Mouse (Mus musculus) limb, embryonic 14.5 days (tissue): ENCODE measurements around the gene Nhsl2. TPM values are rescaled to one million over a fixed set of nuclear protein-coding genes. Genes with fewer than 3 reads are reported as not detected.

Source experiments
- ATAC-seq: fragments of 200-750 bp; cut with Nextera tagmentation; 2 replicates; pipeline ENCODE4 v1.8.0; 2017; ENCODE audit warnings: low read depth, moderate number of reproducible peaks, moderate TSS enrichment; ENCODE audit not compliant: low FRiP score
- DNase-seq: peaks from one replicate; pipeline ENCODE4 v3.0.0-alpha.2; 2015; ENCODE audit warnings: low spot score
- H3K27ac ChIP-seq: fragments of 300-500 bp; sonication (generic); replicated peaks from 2 replicates; pipeline ENCODE4 v1.5.1; 2014; ENCODE audit warnings: low read depth, mild to moderate bottlenecking, low read length, moderate library complexity, mixed read lengths
- H3K27me3 ChIP-seq: fragments of 300-500 bp; sonication (generic); 2 replicates; pipeline ENCODE4 v1.6.1; 2014; ENCODE audit warnings: low read length, mixed read lengths; ENCODE audit not compliant: control insufficient read depth, insufficient read depth
- H3K36me3 ChIP-seq: fragments of 300-500 bp; sonication (generic); 2 replicates; pipeline ENCODE4 v1.6.1; 2014; ENCODE audit warnings: mild to moderate bottlenecking, low read length, moderate library complexity, mixed read lengths; ENCODE audit not compliant: control insufficient read depth, insufficient read depth
- H3K4me1 ChIP-seq: fragments of 300-500 bp; sonication (generic); 2 replicates; pipeline ENCODE4 v1.6.1; 2014; ENCODE audit warnings: antibody characterized with exemption, low read length, mixed read lengths; ENCODE audit not compliant: control insufficient read depth, insufficient read depth
- H3K4me2 ChIP-seq: fragments of 300-500 bp; sonication (generic); replicated peaks from 2 replicates; pipeline ENCODE4 v1.6.1; 2014; ENCODE audit warnings: low read depth, mild to moderate bottlenecking, low read length, moderate library complexity; ENCODE audit not compliant: severe bottlenecking
- H3K4me3 ChIP-seq: fragments of 300-500 bp; sonication (generic); replicated peaks from 2 replicates; pipeline ENCODE4 v1.5.1; 2014; ENCODE audit warnings: low read length
- H3K9ac ChIP-seq: fragments of 300-500 bp; sonication (generic); 2 replicates; pipeline ENCODE4 v1.6.1; 2014; ENCODE audit warnings: mild to moderate bottlenecking, low read depth, low read length, moderate library complexity; ENCODE audit not compliant: severe bottlenecking
- H3K9me3 ChIP-seq: fragments of 300-500 bp; sonication (generic); 2 replicates; pipeline ENCODE4 v1.6.1; 2016; ENCODE audit warnings: low read length; ENCODE audit not compliant: control insufficient read depth
- POLR2A ChIP-seq: fragments of 200-500 bp; IDR thresholded peaks from 2 replicates; pipeline ENCODE4 v1.8.0; 2012; ENCODE audit warnings: inconsistent platforms, mild to moderate bottlenecking, moderate library complexity, borderline replicate concordance; ENCODE audit not compliant: insufficient read depth, insufficient read length; ENCODE audit errors: extremely low read depth
- WGBS: fragments of 180-500 bp; shearing (Covaris S2); extraction: QIAGEN DNeasy Blood & Tissue Kit; methylation state at CpG from one replicate; pipeline ENCODE4 v1.1.7; 2014; 5-methylcytosine and 5-hydroxymethylcytosine counted together
- polyA plus RNA-seq, 2 experiments: library from polyadenylated mRNA; depleted of rRNA in 1 of 2; stranded (reverse) in 1 of 2; unstranded in 1 of 2; fragments of >200 nt; fragmentation: Nextera tagmentation in 1 of 2; extraction: Ambion mirVana in 1 of 2; gene quantifications; 2 replicates each; pipeline versions ENCODE4 v1.2.1 to v1.2.3; 2012 to 2014

Gene Nhsl2
- polyA plus RNA-seq, 2 experiments: 6.6 to 13.5 TPM

GRCm38 (mm10) chrX:101902597-101902996, 53.4 kb downstream of the Nhsl2 start:
- TF ChIP-seq POLR2A: no peak
- Histone ChIP-seq H3K4me1 (no peaks in the 10 kb centered on the region), H3K27ac (no peak overlapping the region), H3K9ac (no peak overlapping the region), H3K9me3 (no peaks in the 10 kb centered on the region), H3K27me3 (no peaks in the 10 kb centered on the region), H3K36me3 (no peaks in the 10 kb centered on the region), H3K4me2 (no peak overlapping the region), H3K4me3 (no peak overlapping the region)
- 86% methylated on average over 4 of the region's 4 CpGs for WGBS
- ATAC-seq (no peak), DNase-seq (no peak)

GRCm38 (mm10) chrX:101907301-101907700, 58.1 kb downstream of the Nhsl2 start:
- Histone ChIP-seq H3K4me1 (no peaks in the 10 kb centered on the region), H3K4me2 (no peak overlapping the region), H3K36me3 (no peaks in the 10 kb centered on the region), H3K27me3 (no peaks in the 10 kb centered on the region), H3K4me3 (no peak overlapping the region), H3K9ac (no peak overlapping the region), H3K9me3 (no peaks in the 10 kb centered on the region), H3K27ac (no peak overlapping the region)
- no peak for TF ChIP-seq POLR2A
- WGBS: 59% methylated on average over 5 of the region's 5 CpGs
- no peak for ATAC-seq
- DNase-seq: no peak

GRCm38 (mm10) chrX:101929131-101929530, 79.9 kb downstream of the Nhsl2 start:
- no peaks in the 10 kb centered on the region for H3K27me3 ChIP-seq
- no peak for ATAC-seq
- no peak overlapping the region for H3K4me2 ChIP-seq
- H3K36me3 ChIP-seq: no peaks in the 10 kb centered on the region
- no peaks in the 10 kb centered on the region for H3K4me1 ChIP-seq
- no peak for TF ChIP-seq POLR2A
- 76% methylated on average over 2 of the region's 2 CpGs for WGBS
- no peak overlapping the region for H3K27ac ChIP-seq
- no peak overlapping the region for H3K9ac ChIP-seq
- no peak overlapping the region for H3K4me3 ChIP-seq
- H3K9me3 ChIP-seq: no peaks in the 10 kb centered on the region
- DNase-seq: no peak

- Histone ChIP-seq H3K4me1 (no peaks in the 10 kb centered on the region), H3K9me3 (no peaks in the 10 kb centered on the region), H3K27me3 (no peaks in the 10 kb centered on the region), H3K36me3 (no peaks in the 10 kb centered on the region), H3K4me3 (no peak overlapping the region), H3K27ac (no peak overlapping the region), H3K4me2 (no peak overlapping the region), H3K9ac (no peak overlapping the region)
- ATAC-seq: no peak
- DNase-seq: no peak
- TF ChIP-seq POLR2A: no peak
- WGBS: 78% methylated on average over 6 of the region's 6 CpGs
These were observed 81.1 kb downstream of the Nhsl2 start for GRCm38 (mm10) chrX:101930301-101930700.

- ATAC-seq (no peak), DNase-seq (no peak)
- Histone ChIP-seq H3K27ac (no peak overlapping the region), H3K27me3 (no peaks in the 10 kb centered on the region), H3K4me2 (no peak overlapping the region), H3K9me3 (no peaks in the 10 kb centered on the region), H3K9ac (no peak overlapping the region), H3K4me3 (no peak overlapping the region), H3K4me1 (no peaks in the 10 kb centered on the region), H3K36me3 (no peaks in the 10 kb centered on the region)
- WGBS: 74% methylated on average over 5 of the region's 5 CpGs
- TF ChIP-seq POLR2A: no peak
These were observed 81.8 kb downstream of the Nhsl2 start for GRCm38 (mm10) chrX:101931016-101931415.

GRCm38 (mm10) chrX:101932244-101932643, 83.1 kb downstream of the Nhsl2 start:
- no peaks in the 10 kb centered on the region for H3K27me3 ChIP-seq
- no peak for TF ChIP-seq POLR2A
- no peaks in the 10 kb centered on the region for H3K4me1 ChIP-seq
- no peaks in the 10 kb centered on the region for H3K9me3 ChIP-seq
- no peaks in the 10 kb centered on the region for H3K36me3 ChIP-seq
- ATAC-seq (no peak), DNase-seq (no peak)
- H3K4me3 ChIP-seq: no peak overlapping the region
- H3K4me2 ChIP-seq: no peak overlapping the region
- H3K27ac ChIP-seq: no peak overlapping the region
- no peak overlapping the region for H3K9ac ChIP-seq
- 78% methylated on average over 7 of the region's 7 CpGs for WGBS
